Mouse (Mus musculus): ENCODE measurements around the gene Phf21a. TPM values are rescaled to one million over a fixed set of nuclear protein-coding genes. Genes with fewer than 3 reads are reported as not detected.
"Not testable (repeated sequence)": the region's sequence is repeated elsewhere in the genome, so short reads cannot be mapped to it uniquely, and the experiment has no call there.

Phf21a gene
- polyA plus RNA-seq, 1 experiment: not detected

DNA sequence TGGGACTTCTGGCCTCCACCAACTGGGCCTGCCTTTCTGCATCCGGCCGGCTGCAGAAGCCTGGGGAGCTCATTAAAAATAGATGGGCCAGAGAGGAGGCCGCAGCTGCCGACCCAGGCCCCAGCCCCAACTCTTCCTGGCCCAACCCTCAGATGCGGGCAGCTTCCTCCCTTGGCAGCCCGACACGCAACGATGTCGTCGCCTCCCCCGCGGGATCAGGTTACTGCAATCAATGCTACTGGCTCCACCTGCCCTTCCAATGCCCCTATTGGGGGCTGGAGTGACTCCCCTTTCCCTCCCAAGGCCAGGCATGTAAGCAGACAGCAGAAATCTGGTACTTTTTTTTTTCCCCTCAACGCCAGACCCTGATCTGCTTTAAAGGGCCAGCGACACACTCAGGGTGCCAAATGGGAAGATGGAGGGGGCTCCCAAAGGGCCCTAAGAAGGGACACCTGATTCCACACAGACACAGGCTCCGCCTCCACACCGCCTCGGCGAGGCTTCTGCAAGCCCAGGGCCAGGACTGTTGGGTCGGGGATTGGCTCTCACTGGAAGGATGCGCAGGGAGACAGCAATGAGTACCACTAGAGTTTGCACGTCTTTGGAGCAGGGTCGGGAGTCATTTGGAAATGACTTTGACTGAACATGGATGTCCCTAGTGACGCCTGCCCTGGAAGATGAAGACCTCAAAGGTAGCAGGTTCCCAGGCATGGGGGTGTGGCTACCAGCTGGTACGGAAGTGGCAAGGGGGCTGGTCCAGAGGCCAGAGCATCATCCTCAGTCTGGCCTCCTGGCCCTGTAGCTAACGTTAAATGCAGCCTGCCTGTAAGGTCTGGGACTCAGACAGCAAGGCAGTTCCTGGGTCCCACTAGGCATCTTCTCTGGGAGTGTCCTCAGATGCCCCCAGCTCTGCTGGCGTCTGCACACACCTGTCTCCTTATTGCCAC is 299.7 kb downstream of the Phf21a start:
- peak overlapping the region; percentile 92 for H3K27ac ChIP-seq (ENCODE audit: insufficient read depth, low read depth, low read length)
- peaks cover 49% of the 10 kb centered on the region for H3K4me1 ChIP-seq (ENCODE audit: control insufficient read depth, insufficient read depth, low read length)
- WGBS: 6% methylated on average over 26 of the region's 26 CpGs
- TF ChIP-seq CTCF (IDR thresholded peaks at IDR 0.05; ENCODE audit: insufficient read depth, low read depth, low read length) (no peak), POLR2A (IDR thresholded peaks at IDR 0.05; ENCODE audit: insufficient read depth, low read depth, low read length) (no peak)
- H3K4me3 ChIP-seq (ENCODE audit: insufficient read depth, low read depth, low read length): peak overlapping the region; percentile 64

- no peak for TF ChIP-seq CTCF (IDR thresholded peaks at IDR 0.05; ENCODE audit: insufficient read depth, low read depth, low read length)
- TF ChIP-seq POLR2A (IDR thresholded peaks at IDR 0.05; ENCODE audit: insufficient read depth, low read depth, low read length): no peak
- Histone ChIP-seq H3K4me3 (ENCODE audit: insufficient read depth, low read depth, low read length) (no peak overlapping the region), H3K27ac (ENCODE audit: insufficient read depth, low read depth, low read length) (no peak overlapping the region), H3K4me1 (ENCODE audit: control insufficient read depth, insufficient read depth, low read length) (peaks cover 50% of the 10 kb centered on the region)
- 76% methylated on average over 3 of the region's 3 CpGs for WGBS
Observed at GRCm38 (mm10) chr2:92395535-92395934, 302.6 kb downstream of the Phf21a start.

- 92% methylated on average over 1 of the region's 1 CpGs for WGBS
- H3K27ac ChIP-seq (ENCODE audit: insufficient read depth, low read depth, low read length): no peak overlapping the region
- H3K4me1 ChIP-seq (ENCODE audit: control insufficient read depth, insufficient read depth, low read length): peaks cover 41% of the 10 kb centered on the region
- TF ChIP-seq POLR2A (IDR thresholded peaks at IDR 0.05; ENCODE audit: insufficient read depth, low read depth, low read length) (no peak), CTCF (IDR thresholded peaks at IDR 0.05; ENCODE audit: insufficient read depth, low read depth, low read length) (no peak)
- H3K4me3 ChIP-seq (ENCODE audit: insufficient read depth, low read depth, low read length): no peak overlapping the region
Observed at GRCm38 (mm10) chr2:92397436-92397835, 304.5 kb downstream of the Phf21a start.

- WGBS: 54% methylated on average over 4 of the region's 4 CpGs
- H3K27ac ChIP-seq (ENCODE audit: insufficient read depth, low read depth, low read length): not testable (repeated sequence)
- peaks cover 36% of the 10 kb centered on the region for H3K4me1 ChIP-seq (ENCODE audit: control insufficient read depth, insufficient read depth, low read length)
- H3K4me3 ChIP-seq (ENCODE audit: insufficient read depth, low read depth, low read length): peak overlapping the region; percentile 90
Observed at GRCm38 (mm10) chr2:92399877-92400276, 307.0 kb downstream of the Phf21a start.

- no peak for TF ChIP-seq CTCF (IDR thresholded peaks at IDR 0.05; ENCODE audit: insufficient read depth, low read depth, low read length)
- no peak for TF ChIP-seq POLR2A (IDR thresholded peaks at IDR 0.05; ENCODE audit: insufficient read depth, low read depth, low read length)
- H3K4me3 ChIP-seq (ENCODE audit: insufficient read depth, low read depth, low read length): peak overlapping the region; percentile 90
- H3K4me1 ChIP-seq (ENCODE audit: control insufficient read depth, insufficient read depth, low read length): peaks cover 36% of the 10 kb centered on the region
- 1% methylated on average over 22 of the region's 22 CpGs for WGBS
- H3K27ac ChIP-seq (ENCODE audit: insufficient read depth, low read depth, low read length): peak overlapping the region; percentile 55
Observed at GRCm38 (mm10) chr2:92400682-92401081, 307.8 kb downstream of the Phf21a start.

DNA sequence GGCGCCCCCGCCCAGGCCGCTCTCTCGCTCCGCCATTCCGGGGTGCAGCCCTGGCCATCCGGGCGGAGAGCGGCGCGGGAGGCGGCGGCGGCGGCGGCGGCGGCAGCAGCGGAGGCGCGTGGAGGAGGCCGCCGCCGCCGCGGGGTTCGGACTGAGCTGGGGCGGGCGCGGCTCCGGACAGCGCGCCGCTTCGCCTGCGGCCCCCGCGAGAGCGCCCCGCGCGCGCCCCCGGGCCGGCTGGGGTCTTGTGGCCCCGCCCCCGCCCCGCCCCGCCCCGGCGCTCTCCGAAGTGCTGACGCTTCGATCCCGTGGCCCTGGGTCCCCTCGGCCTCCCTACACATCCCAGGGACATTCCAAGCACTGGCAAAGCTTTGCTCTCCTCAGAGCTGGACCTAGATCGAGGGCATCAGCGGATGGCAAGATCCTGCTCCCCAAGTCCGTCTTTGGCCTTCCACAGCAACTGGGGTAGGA is 308.2 kb downstream of the Phf21a start, which contains the start of gene Mapk8ip1:
Gene Mapk8ip1, minus strand, starts transcription at position 173 of the 471 bp plus-strand sequence.
- WGBS: under 1% methylated on average over 59 of the region's 59 CpGs
- Histone ChIP-seq H3K4me1 (ENCODE audit: control insufficient read depth, insufficient read depth, low read length) (peaks cover 33% of the 10 kb centered on the region), H3K27ac (ENCODE audit: insufficient read depth, low read depth, low read length) (peak within 1 kb of the TSS; percentile 55), H3K4me3 (ENCODE audit: insufficient read depth, low read depth, low read length) (peak within 1 kb of the TSS; percentile 90)
- TF ChIP-seq CTCF (IDR thresholded peaks at IDR 0.05; ENCODE audit: insufficient read depth, low read depth, low read length) (no peak), POLR2A (IDR thresholded peaks at IDR 0.05; ENCODE audit: insufficient read depth, low read depth, low read length) (no peak)

- TF ChIP-seq POLR2A (IDR thresholded peaks at IDR 0.05; ENCODE audit: insufficient read depth, low read depth, low read length): no peak
- no peak for TF ChIP-seq CTCF (IDR thresholded peaks at IDR 0.05; ENCODE audit: insufficient read depth, low read depth, low read length)
- H3K27ac ChIP-seq (ENCODE audit: insufficient read depth, low read depth, low read length): peak overlapping the region; percentile 8; the same call in 1 of the 2 replicates
- H3K4me1 ChIP-seq (ENCODE audit: control insufficient read depth, insufficient read depth, low read length): peaks cover 25% of the 10 kb centered on the region
- no peak overlapping the region for H3K4me3 ChIP-seq (ENCODE audit: insufficient read depth, low read depth, low read length)
- 50% methylated on average over 4 of the region's 4 CpGs for WGBS
Observed at GRCm38 (mm10) chr2:92402591-92403326, 309.8 kb downstream of the Phf21a start.

DNA sequence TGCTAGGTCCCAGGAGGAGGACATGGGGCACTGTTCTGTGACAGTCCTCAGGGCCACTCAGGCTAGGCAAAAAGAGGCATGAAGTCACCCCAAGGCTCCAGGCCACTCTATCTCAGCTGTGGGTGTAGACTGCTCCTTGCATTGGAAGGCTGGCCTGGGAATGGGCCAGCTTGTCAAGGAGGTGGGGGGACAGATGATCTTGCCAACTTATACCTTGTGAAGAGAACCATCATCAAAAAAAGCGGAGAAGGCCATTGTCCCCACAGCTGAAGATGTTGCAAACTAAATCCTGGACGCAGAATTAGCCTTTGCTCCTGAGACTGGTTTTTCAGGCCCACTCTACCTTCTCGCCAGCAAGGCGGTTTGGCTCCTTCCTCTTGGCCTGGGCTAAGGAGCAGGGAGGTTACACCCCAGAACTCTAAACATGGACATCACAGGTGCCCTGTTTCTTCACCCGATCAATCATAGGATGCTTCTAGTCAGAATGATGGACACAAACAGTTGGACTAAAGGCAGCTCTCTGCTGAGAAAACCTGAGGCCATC is 310.9 kb downstream of the Phf21a start:
- 95% methylated on average over 5 of the region's 5 CpGs for WGBS
- peaks cover 27% of the 10 kb centered on the region for H3K4me1 ChIP-seq (ENCODE audit: control insufficient read depth, insufficient read depth, low read length)
- no peak overlapping the region for H3K4me3 ChIP-seq (ENCODE audit: insufficient read depth, low read depth, low read length)
- no peak for TF ChIP-seq CTCF (IDR thresholded peaks at IDR 0.05; ENCODE audit: insufficient read depth, low read depth, low read length)
- no peak for TF ChIP-seq POLR2A (IDR thresholded peaks at IDR 0.05; ENCODE audit: insufficient read depth, low read depth, low read length)
- H3K27ac ChIP-seq (ENCODE audit: insufficient read depth, low read depth, low read length): peak overlapping the region; percentile 8; the same call in 1 of the 2 replicates
